Mouse (Mus musculus) cerebellum, adult 2 months (tissue): ENCODE measurements at regions not wholly inside any gene's neighbourhood (a gene's known extent, or its start where the extent isn't known, plus 50 kb on each side); places are given as distances from the start of the nearest gene placed in this dataset.

Source experiments
- CTCF ChIP-seq: fragments of 200-500 bp; IDR thresholded peaks from 2 replicates; pipeline ENCODE4 v1.5.1; 2011; ENCODE audit warnings: low read depth, mild to moderate bottlenecking, control low read depth, low read length, moderate library complexity, borderline replicate concordance; ENCODE audit not compliant: insufficient read depth
- POLR2A ChIP-seq: fragments of 200-500 bp; IDR thresholded peaks from 2 replicates; pipeline ENCODE4 v1.6.1; 2011; ENCODE audit warnings: low read length, control low read depth, borderline replicate concordance; ENCODE audit not compliant: insufficient read depth

DNA sequence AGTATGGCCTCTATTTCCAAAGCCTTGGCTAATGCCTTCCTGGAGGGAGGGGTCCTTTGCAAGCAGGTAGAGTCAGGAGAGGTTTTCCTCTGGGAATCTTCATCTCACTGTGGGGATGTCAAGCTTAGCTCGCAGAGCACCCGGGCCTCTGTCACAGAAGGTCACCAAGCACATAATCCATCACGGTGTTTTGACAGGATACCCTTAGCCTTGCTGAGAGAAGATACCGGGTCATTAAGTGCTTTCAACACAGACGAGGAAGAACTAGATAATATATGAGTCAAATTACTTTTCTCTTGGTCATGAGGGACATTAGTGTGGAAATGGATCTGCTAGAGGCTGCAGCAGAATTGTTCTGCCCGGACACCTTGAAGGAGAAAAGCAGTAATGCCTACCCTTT lies 64.3 kb upstream of the Spaca1 start:
- no peak for TF ChIP-seq CTCF
- no peak for TF ChIP-seq POLR2A
